Mouse (Mus musculus): ENCODE measurements around the gene Gtf2f2. TPM values are rescaled to one million over a fixed set of nuclear protein-coding genes. Genes with fewer than 3 reads are reported as not detected.

Gtf2f2 gene
- 40.1 and 44.3 TPM in 2 replicates for polyA plus RNA-seq (2014; fragmentation: Nextera tagmentation; extraction: Ambion mirVana)

DNA sequence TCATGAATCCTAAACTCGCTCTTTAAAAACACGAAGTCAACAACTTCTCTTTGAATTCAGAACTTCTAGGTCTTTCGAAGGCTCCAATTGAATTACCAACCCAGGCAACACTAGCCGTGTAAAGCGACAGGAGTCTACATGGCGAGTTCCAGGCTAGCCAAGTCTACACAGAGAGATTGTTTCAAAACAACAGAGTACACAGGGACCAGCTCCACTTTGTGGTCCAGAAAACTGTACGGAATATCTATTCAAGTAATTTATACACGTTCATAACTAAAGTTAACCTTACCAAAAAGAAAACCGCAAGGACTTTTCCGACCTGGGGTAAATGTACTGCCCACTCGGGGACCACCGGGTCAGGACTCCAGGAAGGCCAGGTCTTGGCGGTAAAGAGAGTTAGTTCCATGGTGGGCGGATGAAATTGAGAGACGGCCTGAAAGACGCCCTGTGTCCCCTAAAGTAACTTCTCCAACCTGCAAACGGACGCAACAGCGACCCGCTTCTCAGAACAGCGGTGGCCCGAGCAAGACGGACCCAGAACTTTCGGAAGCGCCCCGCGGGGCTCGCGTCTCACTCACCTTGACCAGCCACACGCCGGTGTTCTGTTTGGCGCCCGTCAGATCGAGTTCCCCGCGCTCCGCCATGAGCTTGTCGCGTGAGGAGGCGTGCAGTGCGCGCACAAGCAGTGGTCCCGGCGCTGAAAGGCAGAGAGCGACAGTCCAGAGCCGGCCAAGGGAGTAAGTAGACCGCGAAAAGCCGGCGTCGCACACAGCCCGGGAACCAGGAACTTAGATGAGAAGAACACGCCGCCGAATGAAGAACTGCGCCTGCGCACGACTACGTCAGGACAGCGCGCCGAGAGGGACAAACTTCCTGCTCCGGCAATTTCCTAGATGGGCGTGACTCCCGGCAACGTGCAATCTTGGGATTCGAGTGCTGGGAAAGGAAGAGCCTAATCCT, at the start of gene Gtf2f2:
Gene Gtf2f2 (minus strand): TSS at position 764 of the 960 bp plus-strand sequence.
- Histone ChIP-seq H3K4me1 (ENCODE audit: control insufficient read depth, insufficient read depth, low read length) (peaks cover 13% of the 10 kb centered on the region), H3K27ac (replicated peaks; ENCODE audit: low read depth, low read length) (peak within 1 kb of the TSS; percentile 76), H3K9ac (replicated peaks; ENCODE audit: low read length) (peak within 1 kb of the TSS; percentile 70), H3K36me3 (ENCODE audit: control insufficient read depth, insufficient read depth, low read length) (no peaks in the 10 kb centered on the region), H3K27me3 (ENCODE audit: control insufficient read depth, insufficient read depth, low read length) (no peaks in the 10 kb centered on the region), H3K4me3 (replicated peaks; ENCODE audit: low read depth, low read length) (peak within 1 kb of the TSS; percentile 95), H3K9me3 (ENCODE audit: control insufficient read depth, low read length) (no peaks in the 10 kb centered on the region), H3K4me2 (ENCODE audit: low read length) (peak within 1 kb of the TSS; percentile 62)
- WGBS, result under 1% methylated on average over 67 of the region's 67 CpGs
- peak; percentile 97 for DNase-seq
- ATAC-seq (ENCODE audit: low FRiP score, low TSS enrichment), result peak; percentile 89

DNA sequence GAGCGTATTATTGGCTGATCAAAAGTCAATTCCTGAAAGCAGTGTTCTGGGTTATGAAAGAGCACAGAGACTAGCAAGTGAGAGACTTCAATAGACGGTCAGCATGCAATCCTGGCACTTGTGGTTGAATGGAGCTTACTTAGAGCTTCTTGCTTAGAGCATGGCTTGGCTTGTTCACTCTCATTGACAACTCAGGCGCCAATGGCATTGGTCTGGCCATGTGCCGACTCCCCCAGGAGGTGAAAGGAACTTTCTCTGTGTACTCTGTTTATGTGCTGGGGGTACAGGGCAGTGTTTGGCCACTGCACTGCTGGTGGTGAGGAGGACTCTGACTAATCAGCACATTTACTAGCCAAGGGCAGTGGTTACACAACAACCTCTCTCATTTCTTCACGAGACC, 48.8 kb upstream of the Gtf2f2 start:
- ATAC-seq (ENCODE audit: low FRiP score, low TSS enrichment) (no peak), DNase-seq (no peak)
- Histone ChIP-seq H3K9me3 (ENCODE audit: control insufficient read depth, low read length) (no peaks in the 10 kb centered on the region), H3K4me1 (ENCODE audit: control insufficient read depth, insufficient read depth, low read length) (no peaks in the 10 kb centered on the region), H3K4me3 (replicated peaks; ENCODE audit: low read depth, low read length) (no peak overlapping the region), H3K27ac (replicated peaks; ENCODE audit: low read depth, low read length) (no peak overlapping the region), H3K4me2 (ENCODE audit: low read length) (no peak overlapping the region), H3K36me3 (ENCODE audit: control insufficient read depth, insufficient read depth, low read length) (no peaks in the 10 kb centered on the region), H3K27me3 (ENCODE audit: control insufficient read depth, insufficient read depth, low read length) (no peaks in the 10 kb centered on the region), H3K9ac (replicated peaks; ENCODE audit: low read length) (no peak overlapping the region)
- WGBS, result 77% methylated on average over 5 of the region's 5 CpGs

DNA sequence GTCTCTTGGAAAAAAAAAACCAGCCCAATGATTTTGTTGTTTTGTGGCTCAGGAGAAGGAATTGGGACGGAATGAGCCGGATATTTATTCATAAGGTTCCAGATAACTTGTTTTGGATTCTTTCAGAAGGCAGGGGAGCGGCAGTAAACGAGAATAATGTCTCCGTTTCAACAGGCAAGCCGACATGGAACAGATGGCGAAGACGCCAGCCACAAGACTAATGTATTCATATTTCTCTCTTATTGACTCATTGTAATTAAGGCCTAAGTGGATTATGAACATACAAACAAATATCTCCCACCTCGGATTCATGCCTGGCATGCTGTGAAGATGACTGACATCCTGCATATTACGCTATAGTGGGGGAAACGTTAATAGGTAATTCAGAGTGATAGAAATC, 43.1 kb upstream of the Gtf2f2 start:
- no peaks in the 10 kb centered on the region for H3K9me3 ChIP-seq (ENCODE audit: control insufficient read depth, low read length)
- no peaks in the 10 kb centered on the region for H3K4me1 ChIP-seq (ENCODE audit: control insufficient read depth, insufficient read depth, low read length)
- no peak overlapping the region for H3K4me2 ChIP-seq (ENCODE audit: low read length)
- no peaks in the 10 kb centered on the region for H3K36me3 ChIP-seq (ENCODE audit: control insufficient read depth, insufficient read depth, low read length)
- ATAC-seq (ENCODE audit: low FRiP score, low TSS enrichment), result no peak
- no peak overlapping the region for H3K27ac ChIP-seq (replicated peaks; ENCODE audit: low read depth, low read length)
- H3K4me3 ChIP-seq (replicated peaks; ENCODE audit: low read depth, low read length), result no peak overlapping the region
- DNase-seq, result no peak
- no peak overlapping the region for H3K9ac ChIP-seq (replicated peaks; ENCODE audit: low read length)
- WGBS, result 67% methylated on average over 11 of the region's 11 CpGs
- H3K27me3 ChIP-seq (ENCODE audit: control insufficient read depth, insufficient read depth, low read length), result no peaks in the 10 kb centered on the region

DNA sequence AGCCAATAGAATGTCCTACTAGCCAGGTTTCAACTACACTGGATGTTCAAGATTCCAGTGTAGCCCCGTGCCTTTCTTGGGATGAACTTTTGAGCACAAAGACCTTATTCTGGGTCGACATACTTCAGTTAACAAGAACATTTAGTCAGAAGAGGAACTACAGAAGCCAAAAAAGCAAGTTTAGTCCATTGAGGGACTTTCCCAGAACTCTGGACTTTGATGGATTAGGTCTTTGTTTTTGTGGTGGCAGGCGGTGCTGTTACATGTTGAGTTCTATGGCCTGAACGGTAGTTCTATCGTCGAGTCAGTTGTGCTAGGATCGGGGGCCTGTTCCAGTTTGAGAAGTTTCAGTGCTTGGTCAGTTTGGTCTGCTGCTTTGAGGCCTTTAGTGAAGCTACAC, 41.3 kb upstream of the Gtf2f2 start:
- no peaks in the 10 kb centered on the region for H3K4me1 ChIP-seq (ENCODE audit: control insufficient read depth, insufficient read depth, low read length)
- ATAC-seq (ENCODE audit: low FRiP score, low TSS enrichment) (no peak), DNase-seq (no peak)
- no peak overlapping the region for H3K27ac ChIP-seq (replicated peaks; ENCODE audit: low read depth, low read length)
- H3K36me3 ChIP-seq (ENCODE audit: control insufficient read depth, insufficient read depth, low read length), result no peaks in the 10 kb centered on the region
- no peak overlapping the region for H3K4me2 ChIP-seq (ENCODE audit: low read length)
- H3K9ac ChIP-seq (replicated peaks; ENCODE audit: low read length), result no peak overlapping the region
- H3K27me3 ChIP-seq (ENCODE audit: control insufficient read depth, insufficient read depth, low read length), result no peaks in the 10 kb centered on the region
- H3K9me3 ChIP-seq (ENCODE audit: control insufficient read depth, low read length), result no peaks in the 10 kb centered on the region
- 86% methylated on average over 7 of the region's 7 CpGs for WGBS
- H3K4me3 ChIP-seq (replicated peaks; ENCODE audit: low read depth, low read length), result no peak overlapping the region

DNA sequence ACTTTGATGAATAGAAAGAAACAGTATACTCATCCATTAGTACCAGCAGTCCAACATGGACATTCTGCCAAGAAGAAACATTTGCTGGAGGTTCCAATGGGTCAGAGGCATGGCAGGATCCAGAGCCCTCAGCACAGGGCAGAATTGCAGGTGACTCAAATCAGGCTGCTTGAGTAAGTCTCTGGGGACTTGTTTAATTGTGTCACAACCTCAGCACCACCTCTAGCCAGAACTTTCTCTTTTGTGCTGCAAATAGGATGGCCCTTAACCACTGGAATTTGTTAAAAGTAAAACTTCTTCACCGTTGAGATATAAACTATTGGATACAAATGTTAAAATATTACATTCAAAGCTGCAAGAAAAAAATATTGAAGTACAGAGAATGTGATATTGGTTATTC, 35.1 kb upstream of the Gtf2f2 start:
- ATAC-seq (ENCODE audit: low FRiP score, low TSS enrichment) (no peak), DNase-seq (no peak)
- no peak overlapping the region for H3K9ac ChIP-seq (replicated peaks; ENCODE audit: low read length)
- no peaks in the 10 kb centered on the region for H3K4me1 ChIP-seq (ENCODE audit: control insufficient read depth, insufficient read depth, low read length)
- no peak overlapping the region for H3K4me2 ChIP-seq (ENCODE audit: low read length)
- H3K27me3 ChIP-seq (ENCODE audit: control insufficient read depth, insufficient read depth, low read length), result no peaks in the 10 kb centered on the region
- 69% methylated on average over 1 of the region's 1 CpGs for WGBS
- H3K27ac ChIP-seq (replicated peaks; ENCODE audit: low read depth, low read length), result no peak overlapping the region
- no peaks in the 10 kb centered on the region for H3K36me3 ChIP-seq (ENCODE audit: control insufficient read depth, insufficient read depth, low read length)
- no peak overlapping the region for H3K4me3 ChIP-seq (replicated peaks; ENCODE audit: low read depth, low read length)
- H3K9me3 ChIP-seq (ENCODE audit: control insufficient read depth, low read length), result no peaks in the 10 kb centered on the region

DNA sequence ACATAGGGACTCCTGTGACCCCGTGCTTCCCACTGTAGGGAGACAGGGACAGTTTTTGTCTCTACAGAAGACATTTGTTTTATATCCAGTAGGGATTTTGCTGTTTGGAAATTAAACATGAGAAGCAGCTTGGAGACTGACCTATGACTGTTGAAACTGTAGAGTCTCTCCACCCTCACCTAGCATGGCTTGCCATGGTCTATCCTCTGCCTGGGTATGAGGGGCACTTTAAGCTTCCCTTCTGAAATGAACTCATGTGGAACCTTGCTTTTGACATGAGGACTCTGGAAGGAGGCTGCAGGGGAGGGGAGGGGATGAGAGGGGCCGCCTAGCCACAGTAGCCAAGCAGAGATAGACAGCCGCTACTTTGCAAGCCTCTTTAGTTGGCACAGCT, 33.5 kb upstream of the Gtf2f2 start:
- Histone ChIP-seq H3K9ac (replicated peaks; ENCODE audit: low read length) (no peak overlapping the region), H3K4me2 (ENCODE audit: low read length) (no peak overlapping the region), H3K9me3 (ENCODE audit: control insufficient read depth, low read length) (no peaks in the 10 kb centered on the region), H3K27me3 (ENCODE audit: control insufficient read depth, insufficient read depth, low read length) (no peaks in the 10 kb centered on the region), H3K4me1 (ENCODE audit: control insufficient read depth, insufficient read depth, low read length) (no peaks in the 10 kb centered on the region), H3K27ac (replicated peaks; ENCODE audit: low read depth, low read length) (no peak overlapping the region), H3K4me3 (replicated peaks; ENCODE audit: low read depth, low read length) (no peak overlapping the region), H3K36me3 (ENCODE audit: control insufficient read depth, insufficient read depth, low read length) (no peaks in the 10 kb centered on the region)
- DNase-seq (no peak), ATAC-seq (ENCODE audit: low FRiP score, low TSS enrichment) (no peak)
- WGBS, result 38% methylated on average over 3 of the region's 3 CpGs

DNA sequence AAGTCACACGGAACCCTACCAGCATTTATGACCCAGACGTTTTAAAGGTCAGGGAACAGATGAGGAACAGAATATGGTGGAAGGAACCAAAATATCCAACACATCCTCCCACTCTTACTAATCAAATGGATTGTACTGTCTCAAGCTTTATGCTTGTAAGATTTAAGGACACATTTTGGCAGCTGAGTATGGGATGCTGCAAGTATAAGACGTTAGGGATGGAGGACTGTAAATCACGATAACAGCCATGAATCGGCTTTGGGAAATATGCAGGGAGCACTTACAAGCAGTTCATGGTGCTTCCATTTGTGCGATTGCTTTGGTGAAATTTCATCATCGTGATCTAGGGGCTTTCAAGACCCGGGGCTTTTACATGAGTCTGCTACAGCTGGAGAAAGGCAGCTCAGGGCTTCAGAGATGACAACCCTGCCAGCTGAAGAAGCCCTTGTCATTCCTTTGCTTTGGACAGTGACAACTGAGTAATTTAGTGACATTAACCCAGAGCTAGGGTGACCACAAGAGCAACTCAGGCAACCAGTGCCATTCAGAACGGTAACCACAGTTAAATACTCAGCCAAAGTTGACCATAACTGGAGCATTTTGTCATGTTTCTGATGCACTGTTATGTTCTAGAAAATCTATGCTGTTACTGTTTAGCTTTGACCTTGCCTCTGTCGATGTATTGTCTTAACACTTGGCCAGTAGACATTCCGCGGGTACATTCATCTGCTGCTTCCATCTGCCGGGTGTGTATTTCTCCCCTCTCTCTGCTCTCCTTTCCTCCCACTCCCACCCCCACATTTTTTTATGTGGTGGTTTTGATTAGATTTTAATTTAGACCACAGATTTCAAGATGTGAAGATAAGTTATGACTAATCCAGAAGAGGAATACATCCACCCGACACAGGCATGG, 32.8 kb upstream of the Gtf2f2 start:
- Histone ChIP-seq H3K36me3 (ENCODE audit: control insufficient read depth, insufficient read depth, low read length) (no peaks in the 10 kb centered on the region), H3K27ac (replicated peaks; ENCODE audit: low read depth, low read length) (no peak overlapping the region), H3K4me2 (ENCODE audit: low read length) (no peak overlapping the region), H3K27me3 (ENCODE audit: control insufficient read depth, insufficient read depth, low read length) (no peaks in the 10 kb centered on the region), H3K9me3 (ENCODE audit: control insufficient read depth, low read length) (no peaks in the 10 kb centered on the region), H3K9ac (replicated peaks; ENCODE audit: low read length) (no peak overlapping the region), H3K4me3 (replicated peaks; ENCODE audit: low read depth, low read length) (no peak overlapping the region), H3K4me1 (ENCODE audit: control insufficient read depth, insufficient read depth, low read length) (no peaks in the 10 kb centered on the region)
- DNase-seq (no peak), ATAC-seq (ENCODE audit: low FRiP score, low TSS enrichment) (no peak)
- WGBS, result 89% methylated on average over 14 of the region's 14 CpGs

DNA sequence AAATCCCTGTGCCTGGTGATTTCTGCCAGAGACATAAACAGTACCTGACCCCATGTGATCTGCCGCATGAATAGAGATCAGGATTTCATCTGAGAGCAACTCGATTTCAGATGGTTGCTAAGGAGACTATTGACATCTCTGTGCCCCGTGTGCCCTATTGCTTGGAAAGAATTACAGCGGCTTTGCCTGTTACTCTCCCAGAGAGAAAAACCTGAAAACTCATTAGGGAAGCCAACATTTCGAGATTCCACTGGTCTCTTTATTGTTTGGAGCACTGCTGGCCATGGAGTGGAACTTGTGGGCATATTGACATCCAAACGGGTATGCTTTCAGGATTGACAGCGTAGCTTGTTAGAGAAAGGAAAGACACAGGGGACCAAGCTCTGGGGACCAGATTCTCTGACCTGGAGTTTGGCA, 22.6 kb upstream of the Gtf2f2 start:
- no peaks in the 10 kb centered on the region for H3K27me3 ChIP-seq (ENCODE audit: control insufficient read depth, insufficient read depth, low read length)
- peak; percentile 82 for DNase-seq
- H3K9me3 ChIP-seq (ENCODE audit: control insufficient read depth, low read length), result no peaks in the 10 kb centered on the region
- H3K4me3 ChIP-seq (replicated peaks; ENCODE audit: low read depth, low read length), result no peak overlapping the region
- ATAC-seq (ENCODE audit: low FRiP score, low TSS enrichment), result peak; percentile 82
- 0 out of 2 replicates have a peak overlapping the region, but pooled peaks have one; percentile 4 for H3K9ac ChIP-seq (replicated peaks; ENCODE audit: low read length)
- peaks cover 41% of the 10 kb centered on the region for H3K4me1 ChIP-seq (ENCODE audit: control insufficient read depth, insufficient read depth, low read length)
- H3K36me3 ChIP-seq (ENCODE audit: control insufficient read depth, insufficient read depth, low read length), result no peaks in the 10 kb centered on the region
- 1% methylated on average over 7 of the region's 7 CpGs for WGBS
- H3K27ac ChIP-seq (replicated peaks; ENCODE audit: low read depth, low read length), result peak overlapping the region; percentile 83
- peak overlapping the region; percentile 34 for H3K4me2 ChIP-seq (ENCODE audit: low read length)

Data from midbrain, embryonic 14.5 days (tissue).